Mouse (Mus musculus): ENCODE measurements at regions not wholly inside any gene's neighbourhood (a gene's known extent, or its start where the extent isn't known, plus 50 kb on each side); places are given as distances from the start of the nearest gene placed in this dataset.

DNA sequence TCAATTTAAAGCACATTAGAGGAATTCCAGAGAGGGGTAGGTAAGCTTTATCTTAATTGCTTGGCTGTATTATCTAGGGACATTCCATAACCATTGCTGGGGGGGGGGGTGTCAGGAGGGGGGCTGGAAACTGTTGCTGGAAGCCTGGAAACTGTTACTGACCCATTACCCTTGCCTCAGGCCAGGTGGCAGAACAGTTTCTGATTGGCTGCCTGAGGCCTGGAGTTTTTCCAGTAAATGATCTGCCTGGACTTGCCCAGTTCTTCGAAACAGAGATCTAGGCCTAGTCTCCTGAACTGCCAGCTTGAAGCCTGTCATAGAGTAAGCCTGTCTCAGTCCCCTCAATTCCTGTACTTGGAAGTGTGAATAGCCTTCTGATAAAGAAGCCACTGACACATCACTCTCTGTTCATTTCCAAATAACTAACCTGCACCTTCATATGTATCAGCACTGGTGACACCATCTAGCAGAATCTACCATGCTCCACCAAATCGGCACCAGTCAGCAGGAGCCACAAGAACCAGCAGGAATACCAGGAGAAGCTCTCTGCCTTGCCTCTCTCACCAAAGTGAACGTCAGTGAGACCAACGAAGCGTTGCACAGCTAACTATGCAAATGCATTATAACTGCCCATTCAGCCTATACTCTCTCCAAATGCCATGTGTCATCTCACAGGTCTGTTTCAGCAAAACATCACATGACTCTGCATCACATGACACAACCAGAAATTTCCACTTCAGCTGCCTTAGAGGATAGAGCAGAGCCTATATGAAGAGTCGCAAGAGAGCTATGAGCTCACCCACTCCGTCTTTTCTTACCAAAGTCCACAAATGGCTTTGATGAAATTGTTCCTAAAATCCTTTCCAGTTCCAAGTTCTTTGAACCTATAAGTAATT is 200.7 kb downstream of the Sp3 start:
- Histone ChIP-seq H3K9me3 (no peaks in the 10 kb centered on the region), H3K27ac (replicated peaks) (no peak overlapping the region), H3K4me1 (replicated peaks) (peaks cover 20% of the 10 kb centered on the region), H3K4me2 (no peak overlapping the region), H3K4me3 (no peak overlapping the region), H3K36me3 (no peaks in the 10 kb centered on the region), H3K9ac (no peak overlapping the region), H3K27me3 (0 out of 2 replicates have a peak, but pooled peaks cover 6% of the 10 kb centered on the region)
- ATAC-seq (ENCODE audit: low read depth), result no peak
- WGBS, result 83% methylated on average over 7 of the region's 7 CpGs

DNA sequence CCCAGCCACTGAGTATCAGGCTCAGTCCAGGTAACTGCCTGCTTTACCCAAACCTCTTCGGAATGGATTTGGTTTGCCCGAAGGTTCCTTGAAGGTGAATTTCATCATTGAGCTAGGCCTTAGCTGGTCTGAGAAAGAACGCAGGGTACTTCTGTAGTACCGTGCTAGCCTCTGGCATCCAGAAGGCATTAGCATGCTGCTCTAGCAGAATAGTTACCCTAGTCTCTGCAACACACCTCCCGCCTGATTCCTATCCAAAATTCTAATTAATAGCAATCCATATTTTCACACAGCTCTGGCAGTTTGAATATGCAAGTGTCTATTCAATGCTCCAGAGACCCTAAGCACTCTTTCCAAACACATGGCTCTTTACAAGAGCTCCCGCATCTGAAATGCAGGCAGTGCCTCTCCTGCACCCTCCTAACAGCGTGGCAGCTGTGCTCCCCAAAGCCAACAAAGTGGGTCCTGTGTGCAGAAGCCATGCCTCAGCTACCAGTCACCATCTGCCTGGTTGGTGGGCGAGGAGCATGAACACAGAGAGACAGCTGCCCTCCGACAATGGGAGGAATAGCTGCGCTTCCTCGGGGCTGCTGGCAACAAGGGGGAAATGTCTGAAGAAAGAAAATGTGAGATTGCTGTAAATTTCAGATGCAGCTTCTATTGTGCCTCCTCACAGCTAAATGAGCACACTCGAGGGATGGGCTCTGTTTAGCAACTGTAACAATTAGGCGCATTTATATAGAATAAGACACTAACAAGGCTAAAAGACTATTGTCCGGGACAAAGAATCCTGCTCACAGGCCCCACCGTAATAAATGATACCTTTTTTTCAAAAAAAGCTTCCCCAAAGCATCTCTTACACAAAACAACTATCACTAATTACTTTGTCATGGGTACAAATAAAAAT is 198.6 kb downstream of the Sp3 start:
- Histone ChIP-seq H3K27ac (replicated peaks) (peak overlapping the region; percentile 71), H3K4me1 (replicated peaks) (peaks cover 20% of the 10 kb centered on the region), H3K9ac (0 out of 2 replicates have a peak overlapping the region, but pooled peaks have one; percentile 22), H3K4me3 (no peak overlapping the region), H3K4me2 (peak overlapping the region; percentile 10; the same call in 1 of the 2 replicates), H3K27me3 (peaks cover 6% of the 10 kb centered on the region; the same call in 1 of the 2 replicates), H3K9me3 (no peaks in the 10 kb centered on the region), H3K36me3 (no peaks in the 10 kb centered on the region)
- peak; percentile 90 for ATAC-seq (ENCODE audit: low read depth)
- 34% methylated on average over 15 of the region's 15 CpGs for whole genome bisulfite sequencing

DNA sequence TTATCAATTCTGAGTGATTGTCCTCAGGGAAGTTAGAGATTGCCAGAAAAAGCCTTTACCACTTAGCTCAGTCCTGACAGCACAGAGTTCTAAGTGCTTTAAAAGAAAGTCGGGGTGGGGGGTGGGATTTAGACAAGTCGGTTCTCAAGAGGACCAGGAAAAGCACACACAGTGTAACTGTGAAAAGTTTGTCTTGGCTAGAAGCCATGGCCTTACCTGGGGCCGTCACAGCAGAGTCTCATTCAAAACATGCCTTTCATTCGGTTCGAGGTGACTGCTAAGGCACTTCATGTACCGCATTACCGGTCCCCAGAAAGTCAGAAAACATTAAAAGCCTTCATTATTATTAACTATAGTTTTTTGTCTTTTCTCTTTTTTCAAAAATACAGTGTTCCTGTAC is 197.9 kb downstream of the Sp3 start:
- Histone ChIP-seq H3K4me1 (replicated peaks) (peaks cover 20% of the 10 kb centered on the region), H3K9ac (no peak overlapping the region), H3K4me3 (no peak overlapping the region), H3K36me3 (no peaks in the 10 kb centered on the region), H3K27ac (replicated peaks) (no peak overlapping the region), H3K4me2 (no peak overlapping the region), H3K9me3 (no peaks in the 10 kb centered on the region), H3K27me3 (peaks cover 6% of the 10 kb centered on the region; the same call in 1 of the 2 replicates)
- WGBS, result 54% methylated on average over 7 of the region's 7 CpGs
- peak; percentile 33; the same call in 1 of the 2 replicates for ATAC-seq (ENCODE audit: low read depth)

DNA sequence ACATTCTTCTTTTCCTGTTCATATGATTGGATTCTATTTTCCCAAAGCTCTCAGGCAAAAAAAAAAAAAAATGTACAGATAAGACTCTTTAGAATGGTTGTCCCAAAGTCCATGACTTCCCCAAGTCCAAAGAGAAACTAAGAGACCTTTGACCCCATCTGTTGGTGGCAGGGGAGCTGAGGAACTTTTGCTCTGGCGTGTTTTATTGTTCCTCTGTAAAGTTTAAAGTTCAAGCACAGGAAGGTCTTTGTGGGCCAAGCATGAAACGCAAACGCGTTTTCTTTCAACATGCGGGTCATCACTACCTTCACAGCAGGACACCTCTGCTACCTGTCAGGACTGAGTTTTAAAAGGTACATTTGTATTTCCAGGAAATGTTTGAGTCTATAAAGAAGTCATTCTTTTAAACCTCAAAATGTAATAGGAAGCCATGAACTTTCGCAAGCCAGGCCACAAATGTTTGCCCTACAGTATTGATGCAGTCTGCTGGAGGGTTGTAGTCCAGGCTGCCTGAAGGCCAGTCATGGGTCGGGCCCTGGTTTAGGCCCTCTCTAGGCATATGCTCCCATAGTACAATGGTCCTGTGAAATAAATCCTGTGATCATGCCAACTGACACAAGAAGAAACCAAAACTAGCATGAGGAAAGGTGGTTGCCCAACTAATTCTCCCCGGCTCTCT is 194.7 kb downstream of the Sp3 start:
- Histone ChIP-seq H3K9ac (no peak overlapping the region), H3K4me3 (no peak overlapping the region), H3K9me3 (no peaks in the 10 kb centered on the region), H3K27ac (replicated peaks) (no peak overlapping the region), H3K36me3 (no peaks in the 10 kb centered on the region), H3K27me3 (peaks cover 6% of the 10 kb centered on the region; the same call in 1 of the 2 replicates), H3K4me2 (no peak overlapping the region), H3K4me1 (replicated peaks) (peaks cover 20% of the 10 kb centered on the region)
- WGBS, result 73% methylated on average over 8 of the region's 8 CpGs
- no peak for ATAC-seq (ENCODE audit: low read depth)

DNA sequence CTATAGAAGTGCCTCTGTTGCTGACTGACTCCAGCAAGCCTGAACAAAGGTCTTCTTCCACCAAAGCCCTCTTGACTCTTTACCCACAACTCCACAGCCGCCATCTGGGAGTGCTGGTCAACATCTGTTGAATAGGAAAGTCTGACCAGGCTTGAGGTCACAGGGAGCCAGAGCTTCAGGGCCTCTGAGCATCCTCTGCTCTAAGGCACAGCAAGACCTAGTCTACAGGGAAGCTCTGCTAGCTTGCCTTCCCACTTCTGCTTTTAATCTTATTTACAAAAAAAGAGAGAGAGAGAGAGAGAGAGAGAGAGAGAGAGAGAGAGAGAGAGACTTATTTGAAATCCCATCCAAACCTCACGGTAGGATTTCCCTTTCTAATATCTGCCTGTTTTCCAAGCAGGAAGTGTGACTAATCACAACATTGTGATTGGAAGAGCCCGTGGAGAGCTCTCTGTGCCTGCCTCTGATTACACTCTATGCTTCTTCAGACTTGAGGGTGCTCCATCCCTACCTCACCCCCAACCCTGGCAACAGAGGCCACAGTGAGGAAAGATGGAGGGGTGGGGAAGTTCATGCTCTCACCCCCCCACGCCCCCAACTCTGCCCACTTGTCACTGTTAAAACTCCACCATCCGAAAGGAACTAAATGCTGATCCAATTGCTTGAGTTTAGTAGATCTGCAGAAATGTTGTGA is 194.1 kb downstream of the Sp3 start:
- ATAC-seq (ENCODE audit: low read depth), result no peak
- 51% methylated on average over 5 of the region's 5 CpGs for WGBS
- Histone ChIP-seq H3K27ac (replicated peaks) (no peak overlapping the region), H3K27me3 (peaks cover 6% of the 10 kb centered on the region; the same call in 1 of the 2 replicates), H3K4me2 (no peak overlapping the region), H3K36me3 (no peaks in the 10 kb centered on the region), H3K9me3 (no peaks in the 10 kb centered on the region), H3K9ac (no peak overlapping the region), H3K4me3 (no peak overlapping the region), H3K4me1 (replicated peaks) (peaks cover 15% of the 10 kb centered on the region)

DNA sequence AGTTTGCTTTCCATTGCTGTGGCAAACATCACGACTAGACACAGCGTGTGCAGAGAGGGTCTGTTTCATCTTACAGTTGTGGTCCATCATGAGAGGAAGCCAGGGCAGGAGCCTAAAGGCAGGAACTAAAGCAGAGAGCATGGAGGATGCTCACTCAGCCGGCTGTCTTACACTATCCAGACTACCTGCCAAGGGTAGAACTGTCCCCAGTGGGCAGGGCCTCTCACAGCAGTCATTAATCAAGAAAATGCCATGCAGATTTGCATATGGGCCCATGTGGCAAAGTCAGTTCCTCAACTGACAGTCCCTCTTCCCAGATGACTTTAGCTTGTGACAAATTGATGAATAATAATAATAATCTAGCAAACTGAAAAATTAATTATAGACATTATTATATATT is 192.6 kb downstream of the Sp3 start:
- H3K4me2 ChIP-seq, result no peak overlapping the region
- no peak overlapping the region for H3K9ac ChIP-seq
- H3K36me3 ChIP-seq, result no peaks in the 10 kb centered on the region
- no peaks in the 10 kb centered on the region for H3K9me3 ChIP-seq
- H3K4me3 ChIP-seq, result no peak overlapping the region
- no peak overlapping the region for H3K27ac ChIP-seq (replicated peaks)
- 77% methylated on average over 3 of the region's 3 CpGs for WGBS
- peaks cover 6% of the 10 kb centered on the region; the same call in 1 of the 2 replicates for H3K27me3 ChIP-seq
- peaks cover 2% of the 10 kb centered on the region for H3K4me1 ChIP-seq (replicated peaks)
- no peak for ATAC-seq (ENCODE audit: low read depth)

DNA sequence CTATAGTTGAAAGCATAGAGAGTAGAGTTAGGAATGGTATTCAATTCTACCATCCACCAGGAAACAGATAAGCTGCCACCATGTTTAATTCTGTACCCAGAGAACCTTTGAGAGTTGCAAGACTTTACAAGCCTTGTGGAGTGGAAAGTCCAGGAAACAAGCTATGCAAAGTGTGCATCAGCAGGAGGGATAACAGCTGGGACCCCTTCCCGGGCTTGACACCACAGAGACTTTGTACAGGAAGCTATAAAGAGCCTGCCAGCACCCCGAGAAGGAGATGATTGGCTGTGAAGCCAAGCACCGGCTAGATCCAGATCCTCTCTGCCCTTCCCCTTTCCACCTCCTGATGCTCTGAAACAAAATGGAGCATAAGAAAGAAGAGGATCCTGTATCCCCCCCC is 188.8 kb downstream of the Sp3 start:
- Histone ChIP-seq H3K4me3 (no peak overlapping the region), H3K4me2 (no peak overlapping the region), H3K36me3 (no peaks in the 10 kb centered on the region), H3K9me3 (no peaks in the 10 kb centered on the region), H3K27ac (replicated peaks) (no peak overlapping the region), H3K27me3 (no peaks in the 10 kb centered on the region; the same call in 1 of the 2 replicates), H3K4me1 (replicated peaks) (no peaks in the 10 kb centered on the region), H3K9ac (no peak overlapping the region)
- WGBS, result 65% methylated on average over 3 of the region's 3 CpGs
- no peak for ATAC-seq (ENCODE audit: low read depth)

DNA sequence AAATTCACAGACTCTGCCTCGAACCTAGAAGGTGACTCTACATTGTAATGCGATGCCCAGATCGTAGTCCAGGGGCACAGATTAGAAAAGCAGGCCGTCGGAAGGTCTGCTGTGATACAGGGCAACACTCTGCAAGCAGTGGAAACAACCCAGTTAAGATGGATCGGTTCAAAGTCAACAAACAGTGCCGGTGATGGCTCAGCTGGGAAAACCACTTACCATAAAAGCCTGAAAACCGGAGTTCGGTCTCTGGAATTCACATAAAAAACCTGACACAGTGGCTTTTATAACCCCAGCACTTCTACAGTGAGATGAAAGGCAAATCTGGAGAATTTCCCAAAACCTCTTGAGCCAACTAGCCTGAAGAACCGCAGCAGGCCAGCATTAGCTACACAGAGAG is 186.8 kb downstream of the Sp3 start:
- Histone ChIP-seq H3K4me1 (replicated peaks) (no peaks in the 10 kb centered on the region), H3K4me2 (no peak overlapping the region), H3K36me3 (no peaks in the 10 kb centered on the region), H3K9me3 (no peaks in the 10 kb centered on the region), H3K9ac (no peak overlapping the region), H3K27ac (replicated peaks) (no peak overlapping the region), H3K4me3 (no peak overlapping the region), H3K27me3 (no peaks in the 10 kb centered on the region)
- 52% methylated on average over 10 of the region's 10 CpGs for WGBS
- ATAC-seq (ENCODE audit: low read depth), result no peak

DNA sequence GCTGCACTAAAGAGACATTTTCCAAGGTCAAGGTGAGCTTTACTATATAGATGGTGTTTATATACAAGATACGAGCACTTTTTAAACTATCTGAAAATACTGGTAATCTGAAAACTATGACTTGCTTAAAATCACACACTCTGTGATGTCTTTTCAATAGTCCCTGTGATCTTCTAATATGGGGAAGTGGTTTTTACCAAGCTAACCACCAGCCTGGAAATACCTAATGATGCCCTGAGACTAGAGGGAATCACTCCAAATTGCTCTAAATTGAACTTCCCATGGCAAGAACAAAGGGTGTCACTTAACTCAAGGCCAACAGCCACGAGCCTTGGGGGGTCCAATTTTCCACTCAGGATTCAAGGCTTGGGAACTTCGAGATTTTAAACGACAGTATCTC is 185.7 kb downstream of the Sp3 start:
- no peak overlapping the region for H3K9ac ChIP-seq
- no peak overlapping the region for H3K4me2 ChIP-seq
- H3K36me3 ChIP-seq, result no peaks in the 10 kb centered on the region
- ATAC-seq (ENCODE audit: low read depth), result no peak
- H3K4me1 ChIP-seq (replicated peaks), result no peaks in the 10 kb centered on the region
- 66% methylated on average over 4 of the region's 4 CpGs for WGBS
- no peak overlapping the region for H3K27ac ChIP-seq (replicated peaks)
- H3K4me3 ChIP-seq, result no peak overlapping the region
- no peaks in the 10 kb centered on the region for H3K27me3 ChIP-seq
- H3K9me3 ChIP-seq, result no peaks in the 10 kb centered on the region

DNA sequence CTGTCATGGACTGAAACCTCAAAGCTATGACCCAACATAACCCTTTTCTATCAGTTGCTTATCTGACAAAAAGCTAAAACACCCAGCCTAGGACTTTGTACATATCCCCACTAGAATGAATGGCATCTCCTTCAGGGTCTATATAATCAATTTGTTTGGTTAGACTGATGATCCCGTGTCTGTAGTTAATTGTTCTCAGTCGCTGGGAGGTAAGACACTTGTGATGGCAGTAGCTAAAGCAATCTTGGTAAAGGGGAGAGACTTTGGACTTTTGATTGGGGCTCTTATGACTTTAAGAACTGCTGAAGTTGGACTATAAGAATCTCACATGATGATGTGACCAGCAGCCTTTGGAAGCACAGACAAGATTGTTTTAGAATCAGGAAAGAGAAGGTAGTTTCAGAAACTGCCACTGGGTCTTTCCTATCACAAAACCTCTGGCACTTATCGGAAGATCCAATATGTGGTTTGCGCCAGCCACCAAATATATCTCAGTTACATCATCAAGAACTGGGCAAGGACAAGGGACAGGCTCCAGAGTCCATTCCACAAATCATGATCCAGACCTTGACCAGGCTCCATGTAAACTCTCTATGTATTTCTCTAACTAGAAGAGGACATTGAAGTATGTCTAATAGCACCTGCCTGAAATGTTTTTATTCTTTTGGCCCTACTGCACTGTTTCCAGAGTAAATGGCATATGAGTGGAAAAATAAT is 183.1 kb downstream of the Sp3 start:
- Histone ChIP-seq H3K4me1 (replicated peaks) (no peaks in the 10 kb centered on the region), H3K9ac (no peak overlapping the region), H3K4me2 (no peak overlapping the region), H3K27ac (replicated peaks) (no peak overlapping the region), H3K9me3 (no peaks in the 10 kb centered on the region), H3K27me3 (no peaks in the 10 kb centered on the region), H3K36me3 (no peaks in the 10 kb centered on the region), H3K4me3 (no peak overlapping the region)
- ATAC-seq (ENCODE audit: low read depth), result no peak
- 83% methylated on average over 4 of the region's 4 CpGs for WGBS

DNA sequence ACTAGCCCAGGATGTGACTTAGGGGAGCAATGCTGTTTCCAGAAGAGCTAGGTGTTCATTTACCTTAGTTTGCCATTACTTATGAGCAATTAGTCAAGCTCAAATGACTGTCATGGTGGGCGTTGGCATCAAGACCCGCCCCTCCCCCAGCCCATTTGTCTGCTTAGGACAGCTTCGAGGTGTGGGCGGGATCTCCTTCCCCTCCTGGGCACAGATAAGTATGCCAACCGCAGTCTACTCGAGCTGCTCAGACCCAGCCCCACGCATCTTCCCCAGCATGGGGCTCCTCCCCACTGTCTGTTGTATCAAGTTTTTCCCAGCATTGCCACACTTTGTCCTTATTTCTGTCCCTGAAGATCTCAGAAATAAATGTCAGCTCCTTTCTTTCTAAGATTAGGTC is 179.6 kb downstream of the Sp3 start:
- H3K9ac ChIP-seq, result no peak overlapping the region
- no peak for ATAC-seq (ENCODE audit: low read depth)
- 73% methylated on average over 7 of the region's 7 CpGs for WGBS

More for the DNA sequence above, 179.6 kb downstream of the Sp3 start:
- Histone ChIP-seq H3K4me1 (replicated peaks) (no peaks in the 10 kb centered on the region), H3K27me3 (no peaks in the 10 kb centered on the region), H3K36me3 (no peaks in the 10 kb centered on the region), H3K27ac (replicated peaks) (no peak overlapping the region), H3K4me3 (no peak overlapping the region), H3K4me2 (no peak overlapping the region), H3K9me3 (no peaks in the 10 kb centered on the region)
